Mouse (Mus musculus) kidney, postnatal 4 days (tissue): ENCODE data around the gene 4930558C23Rik.
A peak's percentile ranks its signal among the peaks of the same experiment; 100 is the strongest.
"Not testable (repeated sequence)": the region's sequence is repeated elsewhere in the genome, so short reads cannot be mapped to it uniquely, and the experiment has no call there.

ENCODE experiments used
- DNase-seq, 2 experiments: peaks; one replicate each; pipeline ENCODE4 v3.0.0; 2021; ENCODE audit warnings: mixed read lengths in 2 of 2

The 4930558C23Rik gene

GRCm38 (mm10) chr3:95402741-95403140 lies at the start of gene 4930558C23Rik:
Gene 4930558C23Rik, minus strand, starts transcription at chr3:95402841.
- DNase-seq: no peak

- no peak for DNase-seq
These were observed 48.3 kb upstream of the 4930558C23Rik start for GRCm38 (mm10) chr3:95450915-95451314.

- DNase-seq: peak; percentile 44 to 62
These were observed 47.8 kb upstream of the 4930558C23Rik start for GRCm38 (mm10) chr3:95450408-95450807.

GRCm38 (mm10) chr3:95445311-95445710 lies 42.7 kb upstream of the 4930558C23Rik start:
- no peak for DNase-seq

- no peak for DNase-seq
These were observed 39.9 kb upstream of the 4930558C23Rik start for GRCm38 (mm10) chr3:95442406-95443117.

- no peak for DNase-seq
These were observed 37.0 kb upstream of the 4930558C23Rik start for GRCm38 (mm10) chr3:95439670-95440069.

- DNase-seq: not testable (repeated sequence)
These were observed 36.0 kb upstream of the 4930558C23Rik start for GRCm38 (mm10) chr3:95438636-95439035.

- DNase-seq: no peak
These were observed 32.9 kb upstream of the 4930558C23Rik start for GRCm38 (mm10) chr3:95435561-95435960.

- no peak for DNase-seq
These were observed 32.3 kb upstream of the 4930558C23Rik start for GRCm38 (mm10) chr3:95434983-95435370.

GRCm38 (mm10) chr3:95434136-95434982 lies 31.7 kb upstream of the 4930558C23Rik start, which contains the start of gene Arnt:
Gene Arnt, plus strand, starts transcription at chr3:95434388.
- peak; percentile 90 to 95 for DNase-seq

GRCm38 (mm10) chr3:95433301-95433915 lies 30.8 kb upstream of the 4930558C23Rik start:
- no peak for DNase-seq

GRCm38 (mm10) chr3:95428423-95428822 lies 25.8 kb upstream of the 4930558C23Rik start:
- not testable (repeated sequence) for DNase-seq

- DNase-seq: peak; percentile 37 to 51
These were observed 25.2 kb upstream of the 4930558C23Rik start for GRCm38 (mm10) chr3:95427891-95428238.

GRCm38 (mm10) chr3:95427117-95427890 lies 24.7 kb upstream of the 4930558C23Rik start:
- peak in 1 of 2 experiments; percentile 9 for DNase-seq

GRCm38 (mm10) chr3:95426476-95426875 lies 23.8 kb upstream of the 4930558C23Rik start:
- not testable (repeated sequence) for DNase-seq

- no peak for DNase-seq
These were observed 15.2 kb upstream of the 4930558C23Rik start for GRCm38 (mm10) chr3:95417866-95418265.

GRCm38 (mm10) chr3:95412268-95412667 lies 9.6 kb upstream of the 4930558C23Rik start:
- no peak for DNase-seq

- DNase-seq: no peak
These were observed 6.2 kb upstream of the 4930558C23Rik start for GRCm38 (mm10) chr3:95408852-95409251.

GRCm38 (mm10) chr3:95407728-95408127 lies 5.1 kb upstream of the 4930558C23Rik start:
- no peak for DNase-seq

- DNase-seq: peak in 1 of 2 experiments; percentile 8
These were observed 8.3 kb downstream of the 4930558C23Rik start for GRCm38 (mm10) chr3:95394385-95394784.

GRCm38 (mm10) chr3:95385401-95386075 lies 17.1 kb downstream of the 4930558C23Rik start:
- no peak for DNase-seq

GRCm38 (mm10) chr3:95373208-95373607 lies 29.4 kb downstream of the 4930558C23Rik start:
- no peak for DNase-seq
